Mouse (Mus musculus): ENCODE measurements around the gene Gbp3.

DNA sequence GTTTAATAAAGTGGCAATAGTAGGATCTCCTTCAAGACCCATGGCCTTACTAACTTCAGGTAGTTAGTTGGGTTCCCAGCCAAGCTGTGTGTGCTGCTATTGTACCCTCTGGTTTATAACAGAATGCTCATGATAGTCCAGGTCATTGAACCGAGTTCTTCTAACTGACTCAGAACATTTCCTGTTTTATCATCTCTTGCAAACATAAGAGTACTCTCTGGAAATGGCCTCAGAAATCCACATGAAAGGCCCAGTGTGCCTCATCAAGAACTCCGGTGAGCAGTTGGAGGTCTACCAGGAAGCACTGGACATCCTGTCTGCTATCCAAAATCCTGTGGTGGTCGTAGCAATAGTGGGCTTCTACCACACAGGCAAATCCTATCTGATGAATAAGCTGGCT lies 38.1 kb downstream of the Gbp3 start:
- TF ChIP-seq GATA1 (IDR thresholded peaks at IDR 0.05; ENCODE audit: borderline replicate concordance, low read length) (no peak), FLI1 (IDR thresholded peaks at IDR 0.05; ENCODE audit: low read length) (no peak)

Data from megakaryocyte, embryonic 14.5 days (primary cell).